Mouse (Mus musculus): ENCODE measurements at regions not wholly inside any gene's neighbourhood (a gene's known extent, or its start where the extent isn't known, plus 50 kb on each side); places are given as distances from the start of the nearest gene placed in this dataset.

- no peak for DNase-seq
These were observed 275.8 kb downstream of the Gm19410 start for GRCm38 (mm10) chr8:36041222-36041864.

GRCm38 (mm10) chr8:36042594-36042993 lies 277.0 kb downstream of the Gm19410 start:
- no peak for DNase-seq

Small RNAs in the stretch of these regions (microRNA-seq; reads per million reads assigned to microRNA genes)
- 0 reads per million in 2 experiments for gene Gm22030
